Mouse (Mus musculus) liver, embryonic 15.5 days (tissue): ENCODE measurements around the gene AW822073. TPM values are rescaled to one million over a fixed set of nuclear protein-coding genes. Genes with fewer than 3 reads are reported as not detected.

Source experiments
- ATAC-seq: fragments of 200-750 bp; cut with Nextera tagmentation; 2 replicates; pipeline ENCODE4 v1.8.0; 2017; ENCODE audit warnings: moderate number of reproducible peaks, mild to moderate bottlenecking, moderate library complexity; ENCODE audit not compliant: insufficient read depth
- H3K27ac ChIP-seq: fragments of 300-500 bp; sonication (generic); replicated peaks from 2 replicates; pipeline ENCODE4 v1.5.1; 2015; ENCODE audit warnings: mild to moderate bottlenecking, inconsistent platforms
- H3K27me3 ChIP-seq: fragments of 300-500 bp; sonication (generic); 2 replicates; pipeline ENCODE4 v1.6.1; 2015; ENCODE audit warnings: mild to moderate bottlenecking, inconsistent platforms
- H3K36me3 ChIP-seq: fragments of 300-500 bp; sonication (generic); replicated peaks from 2 replicates; pipeline ENCODE4 v1.6.1; 2015; ENCODE audit warnings: moderate library complexity, mild to moderate bottlenecking, inconsistent platforms
- H3K4me1 ChIP-seq: fragments of 300-500 bp; sonication (generic); replicated peaks from 2 replicates; pipeline ENCODE4 v1.6.1; 2015; ENCODE audit warnings: inconsistent platforms
- H3K4me2 ChIP-seq: fragments of 300-500 bp; sonication (generic); 2 replicates; pipeline ENCODE4 v1.6.1; 2015; ENCODE audit warnings: moderate library complexity, mild to moderate bottlenecking, inconsistent platforms
- H3K4me3 ChIP-seq: fragments of 300-500 bp; sonication (generic); replicated peaks from 2 replicates; pipeline ENCODE4 v1.5.1; 2015; ENCODE audit warnings: mild to moderate bottlenecking, inconsistent platforms
- H3K9ac ChIP-seq: fragments of 300-500 bp; sonication (generic); 2 replicates; pipeline ENCODE4 v1.6.1; 2015; ENCODE audit warnings: moderate library complexity, mild to moderate bottlenecking, inconsistent platforms
- H3K9me3 ChIP-seq: fragments of 300-500 bp; sonication (generic); replicated peaks from 2 replicates; pipeline ENCODE4 v1.6.1; 2016; ENCODE audit warnings: inconsistent platforms
- WGBS: fragments of 180-500 bp; shearing (Covaris S2); methylation state at CpG from one replicate; pipeline ENCODE4 v1.1.7; 2015; ENCODE audit warnings: mixed read lengths; ENCODE audit not compliant: insufficient replicate concordance; 5-methylcytosine and 5-hydroxymethylcytosine counted together
- polyA plus RNA-seq: library from polyadenylated mRNA; unstranded; fragments of >200 nt; fragmentation: Nextera tagmentation; extraction: Ambion mirVana; gene quantifications from 2 replicates; pipeline ENCODE4 v1.2.1, GENCODE M21; 2015

The AW822073 gene
- polyA plus RNA-seq, 1 experiment from 2014 or later: not detected

- no peak for ATAC-seq
- no peak overlapping the region for H3K4me2 ChIP-seq
- H3K27me3 ChIP-seq: no peaks in the 10 kb centered on the region
- H3K9ac ChIP-seq: no peak overlapping the region
- no peak overlapping the region for H3K4me3 ChIP-seq
- WGBS: 56% methylated on average over 3 of the region's 3 CpGs
- H3K36me3 ChIP-seq: no peaks in the 10 kb centered on the region
- no peaks in the 10 kb centered on the region for H3K4me1 ChIP-seq
- H3K27ac ChIP-seq: no peak overlapping the region
- no peaks in the 10 kb centered on the region for H3K9me3 ChIP-seq
These were observed 7.4 kb downstream of the AW822073 start for GRCm38 (mm10) chr10:58217366-58217765.

- Histone ChIP-seq H3K9me3 (no peaks in the 10 kb centered on the region; the same call in 1 of the 2 replicates), H3K4me2 (no peak overlapping the region), H3K36me3 (no peaks in the 10 kb centered on the region), H3K9ac (no peak overlapping the region), H3K4me3 (no peak overlapping the region), H3K4me1 (no peaks in the 10 kb centered on the region), H3K27me3 (no peaks in the 10 kb centered on the region), H3K27ac (no peak overlapping the region)
- 63% methylated on average over 1 of the region's 1 CpGs for WGBS
- no peak for ATAC-seq
These were observed 9.4 kb downstream of the AW822073 start for GRCm38 (mm10) chr10:58215353-58215752.

- 56% methylated on average over 5 of the region's 5 CpGs for WGBS
- no peaks in the 10 kb centered on the region for H3K27me3 ChIP-seq
- H3K4me1 ChIP-seq: no peaks in the 10 kb centered on the region
- H3K4me2 ChIP-seq: no peak overlapping the region
- no peak overlapping the region for H3K27ac ChIP-seq
- no peak overlapping the region for H3K4me3 ChIP-seq
- H3K9me3 ChIP-seq: no peaks in the 10 kb centered on the region; the same call in 1 of the 2 replicates
- no peak overlapping the region for H3K9ac ChIP-seq
- H3K36me3 ChIP-seq: no peaks in the 10 kb centered on the region
- ATAC-seq: no peak
These were observed 9.8 kb downstream of the AW822073 start for GRCm38 (mm10) chr10:58214934-58215333.

DNA sequence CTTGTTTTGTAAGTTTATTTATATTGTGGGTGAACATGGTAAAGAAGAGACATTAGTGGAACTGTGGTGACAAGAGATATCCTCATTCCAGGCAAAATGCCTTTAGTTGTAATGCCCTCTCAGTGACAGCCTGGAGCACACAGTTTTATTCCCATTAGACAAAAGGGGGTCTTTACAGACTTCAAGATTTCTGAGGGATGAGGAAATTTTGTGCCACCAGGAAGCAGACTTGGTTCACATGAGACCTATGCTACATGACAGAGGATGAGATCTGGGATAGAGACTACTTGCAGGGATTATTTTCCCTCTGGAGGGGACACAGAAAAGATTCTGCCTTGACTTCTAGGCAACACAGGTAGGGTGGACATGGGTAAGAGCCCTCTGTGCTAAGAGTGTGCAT, 10.2 kb downstream of the AW822073 start:
- Histone ChIP-seq H3K9ac (no peak overlapping the region), H3K27ac (no peak overlapping the region), H3K4me1 (no peaks in the 10 kb centered on the region), H3K4me2 (no peak overlapping the region), H3K9me3 (no peaks in the 10 kb centered on the region; the same call in 1 of the 2 replicates), H3K27me3 (no peaks in the 10 kb centered on the region), H3K36me3 (no peaks in the 10 kb centered on the region), H3K4me3 (no peak overlapping the region)
- no peak for ATAC-seq

GRCm38 (mm10) chr10:58212230-58212629, 12.5 kb downstream of the AW822073 start:
- 52% methylated on average over 7 of the region's 7 CpGs for WGBS
- no peaks in the 10 kb centered on the region for H3K27me3 ChIP-seq
- no peak for ATAC-seq

DNA sequence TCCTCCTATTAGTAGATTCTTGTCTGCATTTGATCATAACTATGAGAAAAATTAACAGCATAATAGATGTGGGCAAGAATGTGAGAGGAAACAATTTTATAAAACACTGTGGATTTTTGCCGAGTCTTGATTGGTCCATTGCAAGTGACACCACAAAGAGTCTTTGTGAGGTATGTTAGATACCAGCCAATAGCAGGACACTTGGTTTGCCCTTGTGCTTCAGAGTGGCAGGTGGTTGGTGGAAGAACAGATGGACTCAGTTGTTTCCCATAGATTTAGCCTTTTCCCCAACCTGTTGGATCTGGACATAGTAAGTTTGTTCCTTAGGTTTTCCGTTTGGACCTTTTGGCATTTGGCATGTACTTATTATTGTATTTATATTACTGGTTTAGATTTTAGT, 13.5 kb downstream of the AW822073 start:
- H3K9me3 ChIP-seq: no peaks in the 10 kb centered on the region; the same call in 1 of the 2 replicates
- H3K27me3 ChIP-seq: no peaks in the 10 kb centered on the region
- H3K36me3 ChIP-seq: no peaks in the 10 kb centered on the region
- H3K4me3 ChIP-seq: no peak overlapping the region
- no peak overlapping the region for H3K9ac ChIP-seq
- H3K27ac ChIP-seq: no peak overlapping the region
- H3K4me1 ChIP-seq: no peaks in the 10 kb centered on the region
- H3K4me2 ChIP-seq: no peak overlapping the region
- ATAC-seq: no peak
- 70% methylated on average over 2 of the region's 2 CpGs for WGBS

More at GRCm38 (mm10) chr10:58212230-58212629, 12.5 kb downstream of the AW822073 start:
- Histone ChIP-seq H3K4me3 (no peak overlapping the region), H3K4me2 (no peak overlapping the region), H3K4me1 (no peaks in the 10 kb centered on the region), H3K36me3 (no peaks in the 10 kb centered on the region), H3K9ac (no peak overlapping the region), H3K9me3 (no peaks in the 10 kb centered on the region; the same call in 1 of the 2 replicates), H3K27ac (no peak overlapping the region)

GRCm38 (mm10) chr10:58210514-58210913, 14.2 kb downstream of the AW822073 start:
- Histone ChIP-seq H3K9me3 (no peaks in the 10 kb centered on the region; the same call in 1 of the 2 replicates), H3K27me3 (no peaks in the 10 kb centered on the region), H3K36me3 (no peaks in the 10 kb centered on the region), H3K27ac (no peak overlapping the region), H3K4me2 (no peak overlapping the region), H3K9ac (no peak overlapping the region), H3K4me3 (no peak overlapping the region), H3K4me1 (no peaks in the 10 kb centered on the region)
- WGBS: 33% methylated on average over 1 of the region's 1 CpGs
- no peak for ATAC-seq

DNA sequence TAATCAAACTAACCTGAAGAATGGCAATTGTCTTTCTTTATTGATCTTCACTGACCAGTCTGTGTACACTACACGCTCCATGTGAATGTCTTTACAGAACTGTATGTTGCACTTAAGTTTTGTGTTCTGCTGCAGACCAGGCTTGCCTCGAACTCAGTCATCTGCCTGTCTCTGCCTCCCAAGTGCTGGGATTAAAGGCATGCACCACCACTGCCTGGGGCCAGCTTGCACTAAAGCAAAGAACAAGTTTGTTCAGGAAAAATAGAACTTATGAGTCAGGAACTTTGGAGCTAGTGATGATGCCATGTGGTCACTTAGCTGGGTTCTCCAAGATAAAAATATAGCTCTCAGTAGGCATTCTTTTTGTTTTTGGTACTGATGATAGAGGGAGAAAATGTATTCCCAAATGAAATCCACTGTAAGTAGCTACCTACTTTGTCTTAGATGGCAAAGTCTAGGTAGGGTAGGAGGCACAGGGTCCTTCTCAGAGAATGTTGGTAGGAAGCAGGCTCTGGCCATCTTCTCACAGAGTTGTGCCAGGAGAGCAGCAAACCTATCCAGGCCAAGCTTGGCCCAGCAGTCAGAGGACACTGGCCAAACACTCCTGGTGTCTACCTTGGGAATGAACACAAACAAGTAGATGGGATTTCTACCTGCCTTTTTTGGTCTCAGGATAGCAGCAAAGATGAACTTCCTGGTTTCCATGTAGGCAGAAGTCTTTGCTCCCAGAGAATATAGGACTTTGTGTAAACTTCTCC, 14.8 kb downstream of the AW822073 start:
- Histone ChIP-seq H3K36me3 (no peaks in the 10 kb centered on the region), H3K9ac (no peak overlapping the region), H3K27ac (no peak overlapping the region), H3K27me3 (no peaks in the 10 kb centered on the region), H3K4me3 (no peak overlapping the region), H3K4me1 (no peaks in the 10 kb centered on the region), H3K4me2 (no peak overlapping the region), H3K9me3 (no peaks in the 10 kb centered on the region; the same call in 1 of the 2 replicates)
- 41% methylated on average over 2 of the region's 2 CpGs for WGBS
- ATAC-seq: no peak

- Histone ChIP-seq H3K4me1 (no peaks in the 10 kb centered on the region), H3K4me2 (no peak overlapping the region), H3K27me3 (no peaks in the 10 kb centered on the region), H3K4me3 (no peak overlapping the region), H3K9ac (no peak overlapping the region), H3K27ac (no peak overlapping the region), H3K9me3 (no peaks in the 10 kb centered on the region), H3K36me3 (no peaks in the 10 kb centered on the region)
- ATAC-seq: no peak
- 60% methylated on average over 4 of the region's 4 CpGs for WGBS
These were observed 17.9 kb downstream of the AW822073 start for GRCm38 (mm10) chr10:58206639-58207404.

GRCm38 (mm10) chr10:58205986-58206385, 18.7 kb downstream of the AW822073 start:
- Histone ChIP-seq H3K9ac (no peak overlapping the region), H3K27ac (no peak overlapping the region), H3K9me3 (no peaks in the 10 kb centered on the region), H3K4me2 (no peak overlapping the region), H3K36me3 (no peaks in the 10 kb centered on the region), H3K27me3 (no peaks in the 10 kb centered on the region), H3K4me1 (no peaks in the 10 kb centered on the region), H3K4me3 (no peak overlapping the region)
- WGBS: 23% methylated on average over 1 of the region's 1 CpGs
- ATAC-seq: no peak
